Mouse (Mus musculus): ENCODE data around the gene Emc1.

Gene Emc1

GRCm38 (mm10) chr4:139351931-139352711, at the start of gene Emc1, which contains the start of the genes Mrto4 and Ubr4:
Emc1 (plus strand) TSS chr4:139352587.
Mrto4 (minus strand) TSS chr4:139352576.
Ubr4 (plus strand) TSS chr4:139352609.
- DNase-seq (ENCODE audit: low spot score), result peak; percentile 83

GRCm38 (mm10) chr4:139305521-139305920, 46.9 kb upstream of the Emc1 start:
- no peak for DNase-seq (ENCODE audit: low spot score)

GRCm38 (mm10) chr4:139307916-139308315, 44.5 kb upstream of the Emc1 start:
- no peak for DNase-seq (ENCODE audit: low spot score)

GRCm38 (mm10) chr4:139309651-139310050, 42.7 kb upstream of the Emc1 start:
- no peak for DNase-seq (ENCODE audit: low spot score)

GRCm38 (mm10) chr4:139310171-139310898, 42.1 kb upstream of the Emc1 start, which contains the start of the genes Pqlc2 and Akr7a5:
Pqlc2 (minus strand) TSS chr4:139310708.
Akr7a5 (plus strand) TSS chr4:139310744.
- peak; percentile 93 for DNase-seq (ENCODE audit: low spot score)

- DNase-seq (ENCODE audit: low spot score), result no peak
Observed at GRCm38 (mm10) chr4:139310899-139311701, 41.3 kb upstream of the Emc1 start.

GRCm38 (mm10) chr4:139311707-139312106, 40.7 kb upstream of the Emc1 start:
- DNase-seq (ENCODE audit: low spot score), result no peak

- DNase-seq (ENCODE audit: low spot score), result peak; percentile 60
Observed at GRCm38 (mm10) chr4:139312632-139313031, 39.8 kb upstream of the Emc1 start.

- no peak for DNase-seq (ENCODE audit: low spot score)
Observed at GRCm38 (mm10) chr4:139318449-139318848, 33.9 kb upstream of the Emc1 start.

GRCm38 (mm10) chr4:139319740-139320139, 32.6 kb upstream of the Emc1 start:
- DNase-seq (ENCODE audit: low spot score), result peak; percentile 49

- peak; percentile 82 for DNase-seq (ENCODE audit: low spot score)
Observed at GRCm38 (mm10) chr4:139330605-139331004, 21.8 kb upstream of the Emc1 start.

GRCm38 (mm10) chr4:139334631-139335295, 17.6 kb upstream of the Emc1 start:
- DNase-seq (ENCODE audit: low spot score), result no peak

GRCm38 (mm10) chr4:139335507-139335906, 16.9 kb upstream of the Emc1 start:
- DNase-seq (ENCODE audit: low spot score), result no peak

GRCm38 (mm10) chr4:139336822-139337483, 15.4 kb upstream of the Emc1 start:
- DNase-seq (ENCODE audit: low spot score), result peak; percentile 75

GRCm38 (mm10) chr4:139338145-139338544, 14.2 kb upstream of the Emc1 start:
- no peak for DNase-seq (ENCODE audit: low spot score)

GRCm38 (mm10) chr4:139340835-139341234, 11.6 kb upstream of the Emc1 start:
- DNase-seq (ENCODE audit: low spot score), result no peak

- DNase-seq (ENCODE audit: low spot score), result no peak
Observed at GRCm38 (mm10) chr4:139341556-139342233, 10.7 kb upstream of the Emc1 start.

- no peak for DNase-seq (ENCODE audit: low spot score)
Observed at GRCm38 (mm10) chr4:139343718-139344117, 8.7 kb upstream of the Emc1 start.

GRCm38 (mm10) chr4:139345416-139346019, 6.9 kb upstream of the Emc1 start:
- no peak for DNase-seq (ENCODE audit: low spot score)

- no peak for DNase-seq (ENCODE audit: low spot score)
Observed at GRCm38 (mm10) chr4:139352832-139353231, 445 bp downstream of the Emc1 start.

Measured in T-cell, adult 2 months (primary cell).